Mouse (Mus musculus) G1E (cell line): Measurements from ENCODE around the gene Bend6. TPM values are rescaled to one million over a fixed set of nuclear protein-coding genes. Genes with fewer than 3 reads are reported as not detected.

Source experiments
- ATAC-seq: 2 replicates; pipeline ENCODE4 v1.8.0; 2016; ENCODE audit warnings: mild to moderate bottlenecking; ENCODE audit not compliant: insufficient number of reproducible peaks, poor library complexity, low FRiP score, severe bottlenecking; ENCODE audit errors: extremely low read depth
- DNase-seq: peaks from one replicate; pipeline ENCODE4 v3.0.0; 2012; ENCODE audit warnings: low spot score
- H3K27me3 ChIP-seq: 2 replicates; pipeline ENCODE4 v1.6.1; 2012; ENCODE audit warnings: mild to moderate bottlenecking, low read length, inconsistent platforms; ENCODE audit not compliant: insufficient read depth
- H3K36me3 ChIP-seq: replicated peaks from 2 replicates; pipeline ENCODE3; 2012; ENCODE audit warnings: mild to moderate bottlenecking, inconsistent platforms
- H3K4me1 ChIP-seq: 2 replicates; pipeline ENCODE4 v1.6.1; 2012; ENCODE audit warnings: low read depth, low read length, inconsistent platforms, mixed read lengths; ENCODE audit not compliant: insufficient read depth
- H3K4me3 ChIP-seq: 2 replicates; pipeline ENCODE4 v1.5.1; 2012; ENCODE audit warnings: low read depth, mild to moderate bottlenecking, inconsistent platforms, low read length, moderate library complexity, mixed read lengths
- H3K9me3 ChIP-seq: replicated peaks from 2 replicates; pipeline ENCODE4 v1.6.1; 2012; ENCODE audit warnings: inconsistent platforms
- CTCF ChIP-seq: IDR thresholded peaks from 2 replicates; pipeline ENCODE4 v1.5.1; 2012; ENCODE audit warnings: low read depth, low read length, inconsistent platforms, mixed read lengths
- GATA1 ChIP-seq: IDR thresholded peaks from 2 replicates; pipeline ENCODE4 v1.6.1; 2012; ENCODE audit warnings: borderline replicate concordance, low read length, inconsistent platforms, mixed read lengths
- GATA2 ChIP-seq: IDR thresholded peaks from 2 replicates; pipeline ENCODE4 v1.6.1; 2012; ENCODE audit warnings: low read depth, low read length, inconsistent platforms, borderline replicate concordance
- POLR2AphosphoS5 ChIP-seq: IDR thresholded peaks from 2 replicates; pipeline ENCODE4 v1.6.1; 2012; ENCODE audit warnings: low read depth, low read length, inconsistent platforms; ENCODE audit not compliant: insufficient replicate concordance
- TAL1 ChIP-seq: conservative IDR thresholded peaks from 2 replicates; pipeline ENCODE4 v1.6.1; 2012; ENCODE audit warnings: low read depth, low read length, inconsistent platforms, mixed read lengths
- polyA plus RNA-seq: library from polyadenylated mRNA; stranded (reverse); fragments of >175 nt; gene quantifications from 2 replicates; pipeline ENCODE4 v1.2.3, GENCODE M21; 2012
- total RNA-seq, 2 experiments: library from RNA; stranded (forward) in 1 of 2; stranded (reverse) in 1 of 2; fragments of 200-1000 nt in 1 of 2; fragments of >200 nt in 1 of 2; fragmentation: Nextera tagmentation in 1 of 2; gene quantifications; 2 replicates each; pipeline ENCODE4 v1.2.3; 2014 to 2017

Bend6 gene
- total and polyA plus RNA-seq, 3 experiments: not detected

DNA sequence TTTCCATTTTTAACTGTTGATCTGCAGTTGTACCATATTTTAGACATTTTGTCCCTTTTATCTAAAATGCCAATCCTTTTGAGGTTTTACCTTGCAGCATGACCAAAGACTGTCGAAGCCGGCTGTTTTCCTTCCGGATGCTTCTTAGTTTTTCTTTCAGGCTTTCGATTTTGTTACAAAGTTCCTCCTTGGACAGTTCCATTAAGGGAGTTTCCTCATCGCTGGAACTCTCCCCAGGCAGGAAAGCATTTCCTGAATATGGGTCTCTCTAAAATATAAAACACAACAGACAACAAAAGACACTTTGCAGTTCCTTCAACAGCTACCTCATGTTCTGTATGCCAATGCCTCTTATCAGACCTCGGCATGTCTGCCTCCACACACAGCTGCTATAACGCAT is 29.4 kb downstream of the Bend6 start:
- Histone ChIP-seq H3K4me1 (no peaks in the 10 kb centered on the region), H3K36me3 (no peaks in the 10 kb centered on the region), H3K9me3 (no peaks in the 10 kb centered on the region), H3K27me3 (no peaks in the 10 kb centered on the region), H3K4me3 (no peak overlapping the region)
- TF ChIP-seq CTCF (no peak), TAL1 (no peak), GATA1 (no peak), POLR2AphosphoS5 (no peak), GATA2 (no peak)
- no peak for ATAC-seq
- DNase-seq: no peak

- H3K9me3 ChIP-seq: no peaks in the 10 kb centered on the region
- no peak overlapping the region for H3K4me3 ChIP-seq
- no peaks in the 10 kb centered on the region for H3K4me1 ChIP-seq
- DNase-seq (no peak), ATAC-seq (no peak)
- TF ChIP-seq CTCF (no peak), GATA1 (no peak), GATA2 (no peak), TAL1 (no peak), POLR2AphosphoS5 (no peak)
- H3K36me3 ChIP-seq: no peaks in the 10 kb centered on the region
- H3K27me3 ChIP-seq: no peaks in the 10 kb centered on the region
These were observed 31.2 kb downstream of the Bend6 start for GRCm38 (mm10) chr1:33876416-33876815.

DNA sequence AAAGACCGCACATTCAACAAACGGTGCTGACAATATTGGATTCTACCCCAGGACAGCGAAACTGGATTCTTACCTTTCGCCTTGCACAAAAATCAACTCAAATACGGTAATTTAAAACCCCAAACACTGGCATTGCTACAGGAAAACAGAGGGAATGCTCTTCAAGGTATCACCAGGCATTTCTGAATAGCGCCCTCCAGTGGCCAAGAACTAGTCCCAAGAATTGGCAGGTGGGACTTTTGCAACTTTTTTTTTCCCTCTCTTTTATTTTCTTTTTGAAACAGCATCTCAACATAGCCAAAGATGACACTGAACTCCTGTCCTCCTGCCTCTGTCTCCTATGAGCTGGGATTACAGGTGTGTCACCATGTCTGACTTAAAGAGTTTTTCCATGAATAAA is 31.9 kb downstream of the Bend6 start:
- no peaks in the 10 kb centered on the region for H3K9me3 ChIP-seq
- no peak overlapping the region for H3K4me3 ChIP-seq
- TF ChIP-seq CTCF: 0 out of 2 replicates have a peak, but pooled peaks have one; percentile 9
- no peak for TF ChIP-seq GATA2
- no peaks in the 10 kb centered on the region for H3K4me1 ChIP-seq
- ATAC-seq: no peak
- H3K36me3 ChIP-seq: no peaks in the 10 kb centered on the region
- no peak for DNase-seq
- H3K27me3 ChIP-seq: no peaks in the 10 kb centered on the region

GRCm38 (mm10) chr1:33873561-33873960 is 34.1 kb downstream of the Bend6 start:
- ATAC-seq: no peak
- Histone ChIP-seq H3K36me3 (no peaks in the 10 kb centered on the region), H3K4me3 (no peak overlapping the region), H3K27me3 (no peaks in the 10 kb centered on the region), H3K4me1 (no peaks in the 10 kb centered on the region), H3K9me3 (no peaks in the 10 kb centered on the region)
- no peak for TF ChIP-seq GATA1
- no peak for TF ChIP-seq POLR2AphosphoS5
- TF ChIP-seq TAL1: no peak
- TF ChIP-seq CTCF: no peak
- TF ChIP-seq GATA2: no peak
- no peak for DNase-seq

DNA sequence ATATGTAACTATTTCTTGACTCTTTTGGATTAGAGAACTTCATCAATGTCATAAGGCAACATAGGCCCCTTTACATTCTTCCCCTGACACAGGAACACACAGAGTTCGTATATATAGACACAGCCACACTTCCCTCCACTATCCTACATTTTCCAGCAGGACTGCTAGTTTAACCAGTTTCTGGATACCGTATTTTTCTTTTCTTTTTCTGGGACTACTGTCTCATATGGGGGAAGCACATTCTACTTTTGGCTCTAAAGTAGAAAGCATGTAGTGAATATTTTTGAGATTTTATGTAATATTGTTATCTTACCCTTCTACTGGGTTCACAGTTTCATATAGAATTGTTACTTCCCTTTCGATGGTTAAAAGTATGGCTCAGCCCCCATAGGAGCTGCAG is 38.2 kb downstream of the Bend6 start:
- H3K27me3 ChIP-seq: peaks cover 3% of the 10 kb centered on the region; the same call in 1 of the 2 replicates
- TF ChIP-seq POLR2AphosphoS5 (no peak), CTCF (no peak), GATA1 (no peak), TAL1 (no peak), GATA2 (no peak)
- no peaks in the 10 kb centered on the region for H3K36me3 ChIP-seq
- no peak overlapping the region for H3K4me3 ChIP-seq
- H3K9me3 ChIP-seq: no peaks in the 10 kb centered on the region
- DNase-seq: no peak
- no peaks in the 10 kb centered on the region for H3K4me1 ChIP-seq
- no peak for ATAC-seq

DNA sequence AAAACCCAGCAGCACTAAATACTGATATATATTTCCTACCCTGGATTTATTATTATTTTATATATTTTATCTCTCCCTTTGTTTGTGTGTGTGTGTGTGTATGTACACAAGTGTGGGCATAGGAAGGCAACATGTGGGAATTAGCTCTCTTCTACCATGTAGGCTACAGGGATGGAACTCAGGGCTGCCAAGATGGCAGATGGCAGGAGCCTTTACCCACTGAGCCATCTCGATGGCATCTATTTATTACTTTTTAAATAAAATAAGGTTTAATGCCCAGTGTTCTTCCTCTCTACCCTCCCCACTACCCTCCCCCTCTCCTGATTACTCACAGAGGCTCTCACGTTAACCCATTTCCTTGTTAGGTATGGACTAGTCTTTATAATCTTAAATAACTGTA is 38.6 kb downstream of the Bend6 start:
- Histone ChIP-seq H3K27me3 (peaks cover 4% of the 10 kb centered on the region; the same call in 1 of the 2 replicates), H3K36me3 (no peaks in the 10 kb centered on the region), H3K9me3 (no peaks in the 10 kb centered on the region), H3K4me3 (no peak overlapping the region), H3K4me1 (no peaks in the 10 kb centered on the region)
- TF ChIP-seq TAL1 (no peak), GATA1 (no peak), POLR2AphosphoS5 (no peak), GATA2 (no peak), CTCF (no peak)
- ATAC-seq (no peak), DNase-seq (no peak)

- Histone ChIP-seq H3K4me3 (no peak overlapping the region), H3K4me1 (no peaks in the 10 kb centered on the region), H3K27me3 (peaks cover 8% of the 10 kb centered on the region), H3K9me3 (no peaks in the 10 kb centered on the region), H3K36me3 (no peaks in the 10 kb centered on the region)
- no peak for DNase-seq
- TF ChIP-seq TAL1 (no peak), POLR2AphosphoS5 (no peak), GATA2 (no peak), CTCF (no peak), GATA1 (no peak)
- no peak for ATAC-seq
These were observed 60.8 kb downstream of the Bend6 start for GRCm38 (mm10) chr1:33846807-33847206.
